Mouse (Mus musculus): ENCODE results near the gene Zcchc14. TPM values are rescaled to one million over a fixed set of nuclear protein-coding genes. Genes with fewer than 3 reads are reported as not detected.

The Zcchc14 gene
- polyA plus RNA-seq, 2 experiments, result 22.4 to 37.9 TPM

- Histone ChIP-seq H3K9me3 (ENCODE audit: control insufficient read depth, low read length) (no peaks in the 10 kb centered on the region), H3K27ac (replicated peaks; ENCODE audit: low read depth, low read length) (no peak overlapping the region), H3K9ac (ENCODE audit: low read depth, low read length, severe bottlenecking) (no peak overlapping the region), H3K36me3 (ENCODE audit: control insufficient read depth, insufficient read depth, low read length) (peaks cover 37% of the 10 kb centered on the region), H3K4me1 (ENCODE audit: control insufficient read depth, insufficient read depth, low read length) (no peaks in the 10 kb centered on the region), H3K27me3 (ENCODE audit: control insufficient read depth, insufficient read depth, low read length) (no peaks in the 10 kb centered on the region), H3K4me3 (replicated peaks; ENCODE audit: low read length) (no peak overlapping the region), H3K4me2 (replicated peaks; ENCODE audit: low read depth, low read length, severe bottlenecking) (no peak overlapping the region)
- 94% methylated on average over 7 of the region's 7 CpGs for WGBS
- ATAC-seq (ENCODE audit: low FRiP score, low read depth), result no peak
- DNase-seq (ENCODE audit: low spot score), result no peak
- TF ChIP-seq POLR2A (IDR thresholded peaks at IDR 0.05; ENCODE audit: borderline replicate concordance, extremely low read depth, insufficient read depth, insufficient read length), result no peak
Measured at GRCm38 (mm10) chr8:121560432-121561100, 92.1 kb downstream of the Zcchc14 start.

GRCm38 (mm10) chr8:121559801-121560200 is 92.9 kb downstream of the Zcchc14 start:
- Histone ChIP-seq H3K9me3 (ENCODE audit: control insufficient read depth, low read length) (no peaks in the 10 kb centered on the region), H3K36me3 (ENCODE audit: control insufficient read depth, insufficient read depth, low read length) (peaks cover 40% of the 10 kb centered on the region), H3K27me3 (ENCODE audit: control insufficient read depth, insufficient read depth, low read length) (no peaks in the 10 kb centered on the region), H3K27ac (replicated peaks; ENCODE audit: low read depth, low read length) (no peak overlapping the region), H3K4me2 (replicated peaks; ENCODE audit: low read depth, low read length, severe bottlenecking) (no peak overlapping the region), H3K9ac (ENCODE audit: low read depth, low read length, severe bottlenecking) (no peak overlapping the region), H3K4me3 (replicated peaks; ENCODE audit: low read length) (no peak overlapping the region), H3K4me1 (ENCODE audit: control insufficient read depth, insufficient read depth, low read length) (no peaks in the 10 kb centered on the region)
- TF ChIP-seq POLR2A (IDR thresholded peaks at IDR 0.05; ENCODE audit: borderline replicate concordance, extremely low read depth, insufficient read depth, insufficient read length), result no peak
- ATAC-seq (ENCODE audit: low FRiP score, low read depth), result no peak
- DNase-seq (ENCODE audit: low spot score), result no peak
- WGBS, result 92% methylated on average over 9 of the region's 12 CpGs

GRCm38 (mm10) chr8:121558538-121558937 is 94.2 kb downstream of the Zcchc14 start:
- Histone ChIP-seq H3K27ac (replicated peaks; ENCODE audit: low read depth, low read length) (no peak overlapping the region), H3K36me3 (ENCODE audit: control insufficient read depth, insufficient read depth, low read length) (peaks cover 45% of the 10 kb centered on the region), H3K27me3 (ENCODE audit: control insufficient read depth, insufficient read depth, low read length) (no peaks in the 10 kb centered on the region), H3K9me3 (ENCODE audit: control insufficient read depth, low read length) (no peaks in the 10 kb centered on the region), H3K4me3 (replicated peaks; ENCODE audit: low read length) (no peak overlapping the region), H3K9ac (ENCODE audit: low read depth, low read length, severe bottlenecking) (no peak overlapping the region), H3K4me1 (ENCODE audit: control insufficient read depth, insufficient read depth, low read length) (no peaks in the 10 kb centered on the region), H3K4me2 (replicated peaks; ENCODE audit: low read depth, low read length, severe bottlenecking) (no peak overlapping the region)
- ATAC-seq (ENCODE audit: low FRiP score, low read depth) (no peak), DNase-seq (ENCODE audit: low spot score) (no peak)
- TF ChIP-seq POLR2A (IDR thresholded peaks at IDR 0.05; ENCODE audit: borderline replicate concordance, extremely low read depth, insufficient read depth, insufficient read length), result no peak
- WGBS, result 85% methylated on average over 16 of the region's 16 CpGs

GRCm38 (mm10) chr8:121557746-121558145 is 95.0 kb downstream of the Zcchc14 start:
- no peak overlapping the region for H3K4me3 ChIP-seq (replicated peaks; ENCODE audit: low read length)
- ATAC-seq (ENCODE audit: low FRiP score, low read depth), result no peak
- no peak for TF ChIP-seq POLR2A (IDR thresholded peaks at IDR 0.05; ENCODE audit: borderline replicate concordance, extremely low read depth, insufficient read depth, insufficient read length)
- peaks cover 53% of the 10 kb centered on the region for H3K36me3 ChIP-seq (ENCODE audit: control insufficient read depth, insufficient read depth, low read length)
- no peak overlapping the region for H3K9ac ChIP-seq (ENCODE audit: low read depth, low read length, severe bottlenecking)
- H3K9me3 ChIP-seq (ENCODE audit: control insufficient read depth, low read length), result no peaks in the 10 kb centered on the region
- 81% methylated on average over 11 of the region's 11 CpGs for WGBS
- no peaks in the 10 kb centered on the region for H3K27me3 ChIP-seq (ENCODE audit: control insufficient read depth, insufficient read depth, low read length)
- no peak overlapping the region for H3K4me2 ChIP-seq (replicated peaks; ENCODE audit: low read depth, low read length, severe bottlenecking)
- no peak overlapping the region for H3K27ac ChIP-seq (replicated peaks; ENCODE audit: low read depth, low read length)
- no peaks in the 10 kb centered on the region for H3K4me1 ChIP-seq (ENCODE audit: control insufficient read depth, insufficient read depth, low read length)
- no peak for DNase-seq (ENCODE audit: low spot score)

- Histone ChIP-seq H3K27ac (replicated peaks; ENCODE audit: low read depth, low read length) (no peak overlapping the region), H3K4me1 (ENCODE audit: control insufficient read depth, insufficient read depth, low read length) (no peaks in the 10 kb centered on the region), H3K4me3 (replicated peaks; ENCODE audit: low read length) (no peak overlapping the region), H3K9ac (ENCODE audit: low read depth, low read length, severe bottlenecking) (no peak overlapping the region), H3K4me2 (replicated peaks; ENCODE audit: low read depth, low read length, severe bottlenecking) (no peak overlapping the region), H3K9me3 (ENCODE audit: control insufficient read depth, low read length) (no peaks in the 10 kb centered on the region), H3K36me3 (ENCODE audit: control insufficient read depth, insufficient read depth, low read length) (peaks cover 71% of the 10 kb centered on the region), H3K27me3 (ENCODE audit: control insufficient read depth, insufficient read depth, low read length) (no peaks in the 10 kb centered on the region)
- 93% methylated on average over 22 of the region's 32 CpGs for WGBS
- DNase-seq (ENCODE audit: low spot score) (no peak), ATAC-seq (ENCODE audit: low FRiP score, low read depth) (no peak)
- TF ChIP-seq POLR2A (IDR thresholded peaks at IDR 0.05; ENCODE audit: borderline replicate concordance, extremely low read depth, insufficient read depth, insufficient read length), result no peak
Measured at GRCm38 (mm10) chr8:121553831-121554475, 98.7 kb downstream of the Zcchc14 start.

Measured in limb, embryonic 14.5 days (tissue).